Mouse (Mus musculus) intestine, embryonic 16.5 days (tissue): ENCODE results near the gene Glp2r. TPM values are rescaled to one million over a fixed set of nuclear protein-coding genes. Genes with fewer than 3 reads are reported as not detected.

ENCODE experiments used
- ATAC-seq: fragments of 200-750 bp; cut with Nextera tagmentation; 2 replicates; pipeline ENCODE4 v1.8.0; 2017; ENCODE audit warnings: moderate TSS enrichment, moderate library complexity
- H3K27ac ChIP-seq: fragments of 300-500 bp; sonication (generic); 2 replicates; pipeline ENCODE4 v1.5.1; 2014; ENCODE audit warnings: mild to moderate bottlenecking, low read length
- H3K27me3 ChIP-seq: fragments of 300-500 bp; sonication (generic); replicated peaks from 2 replicates; pipeline ENCODE4 v1.6.1; 2014; ENCODE audit warnings: low read length, control low read depth, mixed read lengths; ENCODE audit not compliant: control insufficient read depth, insufficient read depth
- H3K36me3 ChIP-seq: fragments of 300-500 bp; sonication (generic); 2 replicates; pipeline ENCODE4 v1.6.1; 2014; ENCODE audit warnings: low read length, control low read depth; ENCODE audit not compliant: control insufficient read depth, insufficient read depth
- H3K4me1 ChIP-seq: fragments of 300-500 bp; sonication (generic); 2 replicates; pipeline ENCODE4 v1.6.1; 2014; ENCODE audit warnings: low read length, control low read depth, mixed read lengths; ENCODE audit not compliant: control insufficient read depth, insufficient read depth
- H3K4me2 ChIP-seq: fragments of 300-500 bp; sonication (generic); 2 replicates; pipeline ENCODE4 v1.6.1; 2014; ENCODE audit warnings: low read depth, low read length, control low read depth
- H3K4me3 ChIP-seq: fragments of 300-500 bp; sonication (generic); 2 replicates; pipeline ENCODE4 v1.5.1; 2014; ENCODE audit warnings: mild to moderate bottlenecking, low read length
- H3K9ac ChIP-seq: fragments of 300-500 bp; sonication (generic); 2 replicates; pipeline ENCODE4 v1.6.1; 2014; ENCODE audit warnings: low read depth, low read length
- H3K9me3 ChIP-seq: fragments of 300-500 bp; sonication (generic); 2 replicates; pipeline ENCODE4 v1.6.1; 2016; ENCODE audit warnings: low read length, control low read depth; ENCODE audit not compliant: control insufficient read depth
- WGBS: fragments of 180-500 bp; shearing (Covaris S2); extraction: QIAGEN DNeasy Blood & Tissue Kit; methylation state at CpG from one replicate; pipeline ENCODE4 v1.1.7; 2014; 5-methylcytosine and 5-hydroxymethylcytosine counted together
- polyA plus RNA-seq: library from polyadenylated mRNA; unstranded; fragments of >200 nt; fragmentation: Nextera tagmentation; extraction: Ambion mirVana; gene quantifications from 2 replicates; pipeline ENCODE4 v1.2.1, GENCODE M21; 2015

The Glp2r gene
- polyA plus RNA-seq, 1 experiment from 2014 or later: 4.4 TPM

- Histone ChIP-seq H3K9ac (no peak within 1 kb of the TSS), H3K27ac (no peak within 1 kb of the TSS), H3K4me2 (no peak within 1 kb of the TSS), H3K27me3 (no peaks in the 10 kb centered on the region), H3K36me3 (no peaks in the 10 kb centered on the region), H3K4me1 (no peaks in the 10 kb centered on the region), H3K4me3 (no peak within 1 kb of the TSS), H3K9me3 (no peaks in the 10 kb centered on the region)
- WGBS: 76% methylated on average over 7 of the region's 7 CpGs
- no peak for ATAC-seq
These were observed 27.0 kb upstream of the Glp2r start, which contains the start of gene Dhrs7c for GRCm38 (mm10) chr11:67797931-67798330. TSS of gene Dhrs7c (plus strand) at chr11:67798187.

GRCm38 (mm10) chr11:67790182-67790581 is 19.2 kb upstream of the Glp2r start:
- WGBS: 80% methylated on average over 11 of the region's 11 CpGs
- H3K27me3 ChIP-seq: no peaks in the 10 kb centered on the region
- H3K9ac ChIP-seq: no peak overlapping the region
- no peaks in the 10 kb centered on the region for H3K9me3 ChIP-seq
- no peak overlapping the region for H3K4me2 ChIP-seq
- no peak overlapping the region for H3K27ac ChIP-seq
- H3K4me3 ChIP-seq: no peak overlapping the region
- H3K4me1 ChIP-seq: no peaks in the 10 kb centered on the region
- no peaks in the 10 kb centered on the region for H3K36me3 ChIP-seq
- no peak for ATAC-seq

- H3K27me3 ChIP-seq: no peaks in the 10 kb centered on the region
- no peaks in the 10 kb centered on the region for H3K36me3 ChIP-seq
- no peaks in the 10 kb centered on the region for H3K4me1 ChIP-seq
- no peak within 1 kb of the TSS for H3K4me2 ChIP-seq
- no peak within 1 kb of the TSS for H3K4me3 ChIP-seq
- ATAC-seq: no peak
- H3K9ac ChIP-seq: no peak within 1 kb of the TSS
- 86% methylated on average over 12 of the region's 12 CpGs for WGBS
- H3K27ac ChIP-seq: no peak within 1 kb of the TSS
- H3K9me3 ChIP-seq: no peaks in the 10 kb centered on the region
These were observed 3.4 kb upstream of the Glp2r start, which contains the start of gene Gsg1l2 for GRCm38 (mm10) chr11:67774379-67774778. TSS of gene Gsg1l2 (plus strand) at chr11:67774608.

- Histone ChIP-seq H3K4me1 (no peaks in the 10 kb centered on the region), H3K36me3 (no peaks in the 10 kb centered on the region), H3K4me2 (no peak overlapping the region), H3K27me3 (no peaks in the 10 kb centered on the region), H3K9ac (no peak overlapping the region), H3K9me3 (no peaks in the 10 kb centered on the region), H3K27ac (no peak overlapping the region), H3K4me3 (no peak overlapping the region)
- WGBS: 15% methylated on average over 8 of the region's 8 CpGs
- ATAC-seq: no peak
These were observed 1.6 kb upstream of the Glp2r start for GRCm38 (mm10) chr11:67772577-67772976.

- H3K4me1 ChIP-seq: no peaks in the 10 kb centered on the region
- WGBS: 64% methylated on average over 2 of the region's 2 CpGs
- no peaks in the 10 kb centered on the region for H3K9me3 ChIP-seq
- ATAC-seq: no peak
- no peak overlapping the region for H3K9ac ChIP-seq
- no peak overlapping the region for H3K4me3 ChIP-seq
- no peak overlapping the region for H3K27ac ChIP-seq
- no peaks in the 10 kb centered on the region for H3K27me3 ChIP-seq
- no peaks in the 10 kb centered on the region for H3K36me3 ChIP-seq
- no peak overlapping the region for H3K4me2 ChIP-seq
These were observed 738 bp upstream of the Glp2r start for GRCm38 (mm10) chr11:67771691-67772090.

- no peaks in the 10 kb centered on the region for H3K4me1 ChIP-seq
- H3K9ac ChIP-seq: no peak overlapping the region
- H3K4me2 ChIP-seq: no peak overlapping the region
- no peaks in the 10 kb centered on the region for H3K36me3 ChIP-seq
- no peak overlapping the region for H3K4me3 ChIP-seq
- ATAC-seq: no peak
- no peaks in the 10 kb centered on the region for H3K9me3 ChIP-seq
- no peaks in the 10 kb centered on the region for H3K27me3 ChIP-seq
- no peak overlapping the region for H3K27ac ChIP-seq
- 62% methylated on average over 15 of the region's 15 CpGs for WGBS
These were observed 13.4 kb downstream of the Glp2r start for GRCm38 (mm10) chr11:67757373-67758167.

- 100% methylated on average over 1 of the region's 1 CpGs for WGBS
- H3K9ac ChIP-seq: no peak overlapping the region
- H3K9me3 ChIP-seq: no peaks in the 10 kb centered on the region
- no peak overlapping the region for H3K27ac ChIP-seq
- no peak overlapping the region for H3K4me2 ChIP-seq
- ATAC-seq: no peak
- no peak overlapping the region for H3K4me3 ChIP-seq
- H3K27me3 ChIP-seq: no peaks in the 10 kb centered on the region
- H3K4me1 ChIP-seq: no peaks in the 10 kb centered on the region
- no peaks in the 10 kb centered on the region for H3K36me3 ChIP-seq
These were observed 14.7 kb downstream of the Glp2r start for GRCm38 (mm10) chr11:67756287-67756686.

- Histone ChIP-seq H3K27ac (no peak overlapping the region), H3K4me1 (no peaks in the 10 kb centered on the region), H3K36me3 (no peaks in the 10 kb centered on the region), H3K4me2 (no peak overlapping the region), H3K9ac (no peak overlapping the region), H3K9me3 (no peaks in the 10 kb centered on the region), H3K4me3 (no peak overlapping the region), H3K27me3 (no peaks in the 10 kb centered on the region)
- no peak for ATAC-seq
These were observed 29.4 kb downstream of the Glp2r start for GRCm38 (mm10) chr11:67741569-67741968.

GRCm38 (mm10) chr11:67738846-67739490 is 32.0 kb downstream of the Glp2r start:
- ATAC-seq: no peak
- no peak overlapping the region for H3K4me2 ChIP-seq
- no peaks in the 10 kb centered on the region for H3K36me3 ChIP-seq
- no peak overlapping the region for H3K27ac ChIP-seq
- H3K9ac ChIP-seq: no peak overlapping the region
- H3K9me3 ChIP-seq: no peaks in the 10 kb centered on the region
- H3K27me3 ChIP-seq: no peaks in the 10 kb centered on the region
- H3K4me3 ChIP-seq: no peak overlapping the region
- 53% methylated on average over 5 of the region's 5 CpGs for WGBS
- no peaks in the 10 kb centered on the region for H3K4me1 ChIP-seq
